Mouse (Mus musculus): Measurements from ENCODE around the gene Rasip1. TPM values are rescaled to one million over a fixed set of nuclear protein-coding genes. Genes with fewer than 3 reads are reported as not detected.

Rasip1 gene
- polyA plus RNA-seq, 1 experiment: not detected

DNA sequence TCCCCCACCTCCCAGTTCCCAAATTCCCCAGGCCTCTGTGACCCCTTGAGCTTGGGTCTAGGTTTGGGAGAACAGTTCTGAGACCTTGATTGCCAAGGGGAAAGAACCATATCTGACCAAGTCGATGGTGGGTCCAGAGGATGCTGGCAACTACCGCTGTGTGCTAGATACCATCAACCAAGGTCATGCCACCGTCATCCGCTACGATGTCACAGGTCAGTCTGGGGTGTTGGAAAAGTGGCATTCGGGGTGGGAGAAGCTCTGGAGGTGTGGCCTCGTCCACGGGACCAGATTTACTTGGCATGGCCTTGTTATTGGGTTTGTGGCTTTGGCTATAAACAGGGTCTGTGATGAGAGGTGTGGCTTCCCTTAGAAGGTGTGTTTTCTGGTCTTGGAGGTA lies 1.8 kb upstream of the Rasip1 start:
- Histone ChIP-seq H3K27me3 (ENCODE audit: control insufficient read depth, insufficient read depth, insufficient read length) (peaks cover 10% of the 10 kb centered on the region), H3ac (ENCODE audit: control insufficient read depth, insufficient read length, low read depth) (no peak overlapping the region), H3K79me2 (ENCODE audit: control insufficient read depth, insufficient read depth) (no peaks in the 10 kb centered on the region), H3K36me3 (ENCODE audit: control insufficient read depth, insufficient read depth) (no peaks in the 10 kb centered on the region), H3K4me3 (ENCODE audit: insufficient read depth, poor library complexity, severe bottlenecking) (no peak overlapping the region), H3K79me3 (ENCODE audit: low read depth) (no peaks in the 10 kb centered on the region)
- TF ChIP-seq FOSL1 (IDR thresholded peaks at IDR 0.05; ENCODE audit: insufficient read depth, low read length, poor library complexity, severe bottlenecking) (no peak), USF1 (IDR thresholded peaks at IDR 0.05; ENCODE audit: low read depth) (no peak), MAX (IDR thresholded peaks at IDR 0.05) (no peak), CEBPB (IDR thresholded peaks at IDR 0.05; ENCODE audit: low read depth) (no peak), MYOG (IDR thresholded peaks at IDR 0.05; ENCODE audit: control insufficient read depth, extremely low read depth, insufficient read length) (no peak), MYOD1 (IDR thresholded peaks at IDR 0.05; ENCODE audit: control insufficient read depth, insufficient read length, low read depth) (no peak), CTCF (IDR thresholded peaks at IDR 0.05; ENCODE audit: control insufficient read depth, insufficient read depth, insufficient read length) (no peak)

DNA sequence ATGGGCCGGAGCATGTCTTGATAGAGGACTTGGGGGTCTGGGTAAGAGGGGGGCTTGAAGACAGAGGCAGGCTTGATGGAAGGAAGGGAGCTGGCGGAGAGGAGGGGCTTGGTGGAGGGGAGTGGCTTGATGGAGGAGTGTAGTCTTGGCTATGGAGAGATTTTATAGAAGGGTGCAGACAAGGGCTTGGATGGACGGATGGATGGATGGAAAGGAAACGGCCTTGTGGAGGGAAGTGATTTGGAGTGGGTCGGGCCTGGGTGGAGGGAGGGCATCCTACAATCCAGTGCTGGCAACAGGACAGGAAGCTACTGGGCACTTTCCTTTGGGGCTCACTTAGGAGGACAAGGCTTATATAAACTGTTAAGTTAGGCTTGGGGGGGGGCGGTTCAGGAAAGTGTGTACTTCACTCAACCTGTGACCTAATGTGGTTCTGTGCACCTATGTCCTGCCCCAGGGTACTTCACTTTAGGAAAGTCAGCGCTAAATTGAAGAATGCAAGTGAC lies 664 bp upstream of the Rasip1 start:
- H3K4me3 ChIP-seq (ENCODE audit: insufficient read depth, poor library complexity, severe bottlenecking): no peak overlapping the region
- H3K27me3 ChIP-seq (ENCODE audit: control insufficient read depth, insufficient read depth, insufficient read length): peaks cover 10% of the 10 kb centered on the region
- no peak overlapping the region for H3ac ChIP-seq (ENCODE audit: control insufficient read depth, insufficient read length, low read depth)
- H3K36me3 ChIP-seq (ENCODE audit: control insufficient read depth, insufficient read depth): no peaks in the 10 kb centered on the region
- TF ChIP-seq MYOD1 (IDR thresholded peaks at IDR 0.05; ENCODE audit: control insufficient read depth, insufficient read length, low read depth): no peak
- TF ChIP-seq FOSL1 (IDR thresholded peaks at IDR 0.05; ENCODE audit: insufficient read depth, low read length, poor library complexity, severe bottlenecking): no peak
- no peak for TF ChIP-seq CEBPB (IDR thresholded peaks at IDR 0.05; ENCODE audit: low read depth)
- no peak for TF ChIP-seq MAX (IDR thresholded peaks at IDR 0.05)
- TF ChIP-seq USF1 (IDR thresholded peaks at IDR 0.05; ENCODE audit: low read depth): no peak
- no peak for TF ChIP-seq CTCF (IDR thresholded peaks at IDR 0.05; ENCODE audit: control insufficient read depth, insufficient read depth, insufficient read length)
- no peaks in the 10 kb centered on the region for H3K79me3 ChIP-seq (ENCODE audit: low read depth)
- H3K79me2 ChIP-seq (ENCODE audit: control insufficient read depth, insufficient read depth): no peaks in the 10 kb centered on the region

DNA sequence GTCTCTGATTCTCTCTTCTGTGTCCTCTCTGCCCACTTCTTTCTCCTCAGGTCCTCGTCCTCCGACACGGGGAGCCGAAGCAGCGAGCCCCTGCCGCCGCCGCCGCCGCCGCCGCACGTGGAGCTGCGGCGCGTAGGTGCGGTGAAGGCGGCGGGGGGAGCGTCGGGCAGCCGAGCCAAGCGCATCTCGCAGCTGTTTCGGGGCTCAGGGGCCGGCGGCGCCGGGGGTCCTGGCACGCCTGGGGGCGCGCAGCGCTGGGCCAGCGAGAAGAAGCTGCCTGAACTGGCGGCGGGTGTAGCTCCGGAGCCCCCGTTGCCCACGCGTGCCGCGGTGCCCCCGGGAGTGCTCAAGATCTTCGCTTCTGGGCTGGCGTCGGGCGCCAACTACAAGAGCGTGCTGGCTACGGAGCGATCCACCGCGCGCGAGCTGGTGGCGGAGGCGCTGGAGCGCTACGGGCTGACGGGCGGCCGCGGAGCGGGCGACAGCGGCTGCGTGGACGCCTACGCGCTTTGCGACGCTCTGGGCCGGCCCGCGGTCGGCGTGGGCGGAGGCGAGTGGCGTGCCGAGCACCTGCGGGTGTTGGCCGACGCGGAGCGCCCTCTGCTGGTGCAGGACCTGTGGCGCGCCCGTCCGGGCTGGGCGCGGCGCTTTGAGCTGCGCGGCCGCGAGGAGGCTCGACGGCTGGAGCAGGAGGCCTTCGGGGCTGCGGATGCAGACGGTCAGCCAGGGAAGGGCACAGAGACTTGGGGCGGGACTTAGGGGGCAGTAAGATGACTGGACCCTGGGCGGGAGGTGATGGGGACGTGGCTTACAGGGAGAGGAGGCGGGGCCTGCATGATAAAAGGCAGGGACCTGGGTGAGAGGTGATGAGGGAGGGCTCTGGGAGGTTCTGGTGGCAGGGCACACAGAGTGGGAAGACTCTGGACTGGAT lies 1.3 kb downstream of the Rasip1 start:
- no peaks in the 10 kb centered on the region for H3K36me3 ChIP-seq (ENCODE audit: control insufficient read depth, insufficient read depth)
- H3ac ChIP-seq (ENCODE audit: control insufficient read depth, insufficient read length, low read depth): no peak overlapping the region
- H3K79me2 ChIP-seq (ENCODE audit: control insufficient read depth, insufficient read depth): no peaks in the 10 kb centered on the region
- TF ChIP-seq CTCF (IDR thresholded peaks at IDR 0.05; ENCODE audit: control insufficient read depth, insufficient read depth, insufficient read length) (peak; percentile 76), USF1 (IDR thresholded peaks at IDR 0.05; ENCODE audit: low read depth) (no peak)
- H3K79me3 ChIP-seq (ENCODE audit: low read depth): no peaks in the 10 kb centered on the region
- no peak overlapping the region for H3K4me3 ChIP-seq (ENCODE audit: insufficient read depth, poor library complexity, severe bottlenecking)
- H3K27me3 ChIP-seq (ENCODE audit: control insufficient read depth, insufficient read depth, insufficient read length): peaks cover 10% of the 10 kb centered on the region

DNA sequence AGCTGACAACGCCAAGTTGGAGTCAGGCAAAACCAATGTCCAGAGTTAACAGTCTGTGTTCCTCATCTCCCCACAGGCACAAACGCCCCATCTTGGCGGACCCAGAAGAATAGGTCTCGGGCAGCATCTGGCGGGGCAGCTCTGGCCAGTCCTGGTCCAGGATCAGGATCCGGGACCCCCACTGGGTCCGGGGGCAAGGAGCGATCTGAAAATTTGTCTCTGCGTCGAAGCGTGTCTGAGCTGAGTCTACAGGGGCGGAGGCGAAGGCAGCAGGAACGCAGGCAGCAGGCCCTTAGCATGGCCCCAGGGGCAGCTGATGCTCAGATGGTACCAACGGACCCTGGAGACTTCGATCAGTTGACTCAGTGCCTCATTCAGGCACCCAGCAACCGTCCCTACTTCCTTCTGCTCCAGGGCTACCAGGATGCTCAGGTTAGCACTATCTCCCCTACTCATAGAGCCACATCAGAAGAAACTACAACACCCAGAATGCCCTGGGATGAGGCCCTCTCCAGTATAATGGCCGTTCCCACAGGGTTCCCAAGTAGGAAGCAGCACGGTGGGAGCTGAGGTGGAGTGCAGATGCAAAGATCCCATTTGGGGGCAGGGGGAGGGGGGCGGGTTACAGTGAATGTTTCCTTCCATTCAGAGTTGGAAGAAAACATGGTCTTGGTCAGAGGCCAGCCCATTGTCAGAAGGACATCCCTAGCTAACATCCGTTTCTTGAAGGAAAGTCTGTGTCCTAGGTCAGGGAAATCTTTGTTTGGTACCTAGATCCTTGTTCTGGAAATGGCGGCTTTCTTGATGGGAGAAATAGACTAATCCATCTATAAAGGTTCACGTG lies 3.0 kb downstream of the Rasip1 start:
- no peaks in the 10 kb centered on the region for H3K79me2 ChIP-seq (ENCODE audit: control insufficient read depth, insufficient read depth)
- H3K4me3 ChIP-seq (ENCODE audit: insufficient read depth, poor library complexity, severe bottlenecking): no peak overlapping the region
- TF ChIP-seq FOSL1 (IDR thresholded peaks at IDR 0.05; ENCODE audit: insufficient read depth, low read length, poor library complexity, severe bottlenecking) (no peak), CEBPB (IDR thresholded peaks at IDR 0.05; ENCODE audit: low read depth) (no peak), MAX (IDR thresholded peaks at IDR 0.05) (no peak), USF1 (IDR thresholded peaks at IDR 0.05; ENCODE audit: low read depth) (no peak), CTCF (IDR thresholded peaks at IDR 0.05; ENCODE audit: control insufficient read depth, insufficient read depth, insufficient read length) (no peak), MYOG (IDR thresholded peaks at IDR 0.05; ENCODE audit: control insufficient read depth, extremely low read depth, insufficient read length) (no peak), MYOD1 (IDR thresholded peaks at IDR 0.05; ENCODE audit: control insufficient read depth, insufficient read length, low read depth) (no peak)
- no peaks in the 10 kb centered on the region for H3K79me3 ChIP-seq (ENCODE audit: low read depth)
- H3ac ChIP-seq (ENCODE audit: control insufficient read depth, insufficient read length, low read depth): no peak overlapping the region
- no peaks in the 10 kb centered on the region for H3K27me3 ChIP-seq (ENCODE audit: control insufficient read depth, insufficient read depth, insufficient read length)
- H3K36me3 ChIP-seq (ENCODE audit: control insufficient read depth, insufficient read depth): no peaks in the 10 kb centered on the region

DNA sequence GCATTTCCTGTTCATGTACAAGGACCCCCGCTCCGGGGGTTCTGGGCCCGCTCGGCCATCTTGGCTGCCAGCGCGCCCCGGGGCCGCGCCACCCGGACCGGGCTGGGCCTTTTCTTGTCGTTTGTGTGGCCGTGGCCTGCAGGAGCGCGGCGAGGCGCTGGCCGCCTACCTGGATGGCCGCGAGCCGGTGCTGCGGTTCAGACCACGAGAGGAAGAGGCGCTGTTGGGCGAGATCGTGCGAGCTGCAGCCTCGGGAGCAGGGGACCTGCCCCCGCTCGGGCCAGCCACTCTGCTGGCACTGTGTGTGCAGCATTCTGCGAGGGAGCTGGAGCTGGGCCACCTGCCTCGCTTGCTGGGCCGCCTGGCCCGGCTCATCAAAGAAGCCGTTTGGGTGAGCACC lies 5.2 kb downstream of the Rasip1 start:
- H3K79me2 ChIP-seq (ENCODE audit: control insufficient read depth, insufficient read depth): no peaks in the 10 kb centered on the region
- TF ChIP-seq CEBPB (IDR thresholded peaks at IDR 0.05; ENCODE audit: low read depth): no peak
- no peak for TF ChIP-seq FOSL1 (IDR thresholded peaks at IDR 0.05; ENCODE audit: insufficient read depth, low read length, poor library complexity, severe bottlenecking)
- TF ChIP-seq USF1 (IDR thresholded peaks at IDR 0.05; ENCODE audit: low read depth): no peak
- no peak for TF ChIP-seq CTCF (IDR thresholded peaks at IDR 0.05; ENCODE audit: control insufficient read depth, insufficient read depth, insufficient read length)
- no peak for TF ChIP-seq MYOD1 (IDR thresholded peaks at IDR 0.05; ENCODE audit: control insufficient read depth, insufficient read length, low read depth)
- H3K79me3 ChIP-seq (ENCODE audit: low read depth): no peaks in the 10 kb centered on the region
- no peak overlapping the region for H3ac ChIP-seq (ENCODE audit: control insufficient read depth, insufficient read length, low read depth)
- no peaks in the 10 kb centered on the region for H3K36me3 ChIP-seq (ENCODE audit: control insufficient read depth, insufficient read depth)
- no peak overlapping the region for H3K4me3 ChIP-seq (ENCODE audit: insufficient read depth, poor library complexity, severe bottlenecking)
- H3K27me3 ChIP-seq (ENCODE audit: control insufficient read depth, insufficient read depth, insufficient read length): no peaks in the 10 kb centered on the region
